Mouse (Mus musculus) stomach, postnatal 0 days (tissue): ENCODE data around the gene Mcoln1. TPM values are rescaled to one million over a fixed set of nuclear protein-coding genes. Genes with fewer than 3 reads are reported as not detected.
A peak's percentile ranks its signal among the peaks of the same experiment; 100 is the strongest.

Source experiments
- ATAC-seq: fragments of 200-750 bp; cut with Nextera tagmentation; 2 replicates; pipeline ENCODE4 v1.8.0; 2017; ENCODE audit not compliant: low FRiP score, low TSS enrichment
- DNase-seq: peaks from one replicate; pipeline ENCODE4 v3.0.0-alpha.2; 2016; ENCODE audit warnings: low spot score
- H3K27ac ChIP-seq: fragments of 300-500 bp; sonication (generic); replicated peaks from 2 replicates; pipeline ENCODE4 v1.5.1; 2014; ENCODE audit warnings: mild to moderate bottlenecking, control low read depth
- H3K27me3 ChIP-seq: fragments of 300-500 bp; sonication (generic); 2 replicates; pipeline ENCODE4 v1.6.1; 2014; ENCODE audit warnings: low read length; ENCODE audit not compliant: control insufficient read depth, insufficient read depth
- H3K36me3 ChIP-seq: fragments of 300-500 bp; sonication (generic); 2 replicates; pipeline ENCODE4 v1.6.1; 2014; ENCODE audit warnings: low read length, mixed read lengths; ENCODE audit not compliant: control insufficient read depth, insufficient read depth
- H3K4me1 ChIP-seq: fragments of 300-500 bp; sonication (generic); replicated peaks from 2 replicates; pipeline ENCODE4 v1.6.1; 2014; ENCODE audit warnings: antibody characterized with exemption; ENCODE audit not compliant: control insufficient read depth, insufficient read depth
- H3K4me2 ChIP-seq: fragments of 300-500 bp; sonication (generic); replicated peaks from 2 replicates; pipeline ENCODE4 v1.6.1; 2014; ENCODE audit warnings: low read depth, mild to moderate bottlenecking, control low read depth, moderate library complexity
- H3K4me3 ChIP-seq: fragments of 300-500 bp; sonication (generic); 2 replicates; pipeline ENCODE4 v1.5.1; 2014; ENCODE audit warnings: low read depth, low read length, control low read depth
- H3K9ac ChIP-seq: fragments of 300-500 bp; sonication (generic); 2 replicates; pipeline ENCODE4 v1.6.1; 2014; ENCODE audit warnings: mild to moderate bottlenecking, low read length, control low read depth, mixed read lengths
- H3K9me3 ChIP-seq: fragments of 300-500 bp; sonication (generic); 2 replicates; pipeline ENCODE4 v1.6.1; 2016; ENCODE audit warnings: low read length; ENCODE audit not compliant: control insufficient read depth
- CTCF ChIP-seq: IDR thresholded peaks from 2 replicates; pipeline ENCODE4 v1.5.1; 2016; ENCODE audit warnings: antibody characterized with exemption, low read depth, mild to moderate bottlenecking, moderate library complexity
- EP300 ChIP-seq: optimal IDR thresholded peaks from 2 replicates; pipeline ENCODE3; 2016; ENCODE audit warnings: antibody characterized with exemption
- WGBS: fragments of 180-500 bp; shearing (Covaris S2); extraction: QIAGEN DNeasy Blood & Tissue Kit; methylation state at CpG from one replicate; pipeline ENCODE4 v1.1.7; 2014; 5-methylcytosine and 5-hydroxymethylcytosine counted together
- polyA plus RNA-seq: library from polyadenylated mRNA; unstranded; fragments of >200 nt; fragmentation: Nextera tagmentation; extraction: Ambion mirVana; gene quantifications from 2 replicates; pipeline ENCODE4 v1.2.1, GENCODE M21; 2015

Mcoln1 gene
- polyA plus RNA-seq, 1 experiment from 2014 or later: 24.7 TPM

DNA sequence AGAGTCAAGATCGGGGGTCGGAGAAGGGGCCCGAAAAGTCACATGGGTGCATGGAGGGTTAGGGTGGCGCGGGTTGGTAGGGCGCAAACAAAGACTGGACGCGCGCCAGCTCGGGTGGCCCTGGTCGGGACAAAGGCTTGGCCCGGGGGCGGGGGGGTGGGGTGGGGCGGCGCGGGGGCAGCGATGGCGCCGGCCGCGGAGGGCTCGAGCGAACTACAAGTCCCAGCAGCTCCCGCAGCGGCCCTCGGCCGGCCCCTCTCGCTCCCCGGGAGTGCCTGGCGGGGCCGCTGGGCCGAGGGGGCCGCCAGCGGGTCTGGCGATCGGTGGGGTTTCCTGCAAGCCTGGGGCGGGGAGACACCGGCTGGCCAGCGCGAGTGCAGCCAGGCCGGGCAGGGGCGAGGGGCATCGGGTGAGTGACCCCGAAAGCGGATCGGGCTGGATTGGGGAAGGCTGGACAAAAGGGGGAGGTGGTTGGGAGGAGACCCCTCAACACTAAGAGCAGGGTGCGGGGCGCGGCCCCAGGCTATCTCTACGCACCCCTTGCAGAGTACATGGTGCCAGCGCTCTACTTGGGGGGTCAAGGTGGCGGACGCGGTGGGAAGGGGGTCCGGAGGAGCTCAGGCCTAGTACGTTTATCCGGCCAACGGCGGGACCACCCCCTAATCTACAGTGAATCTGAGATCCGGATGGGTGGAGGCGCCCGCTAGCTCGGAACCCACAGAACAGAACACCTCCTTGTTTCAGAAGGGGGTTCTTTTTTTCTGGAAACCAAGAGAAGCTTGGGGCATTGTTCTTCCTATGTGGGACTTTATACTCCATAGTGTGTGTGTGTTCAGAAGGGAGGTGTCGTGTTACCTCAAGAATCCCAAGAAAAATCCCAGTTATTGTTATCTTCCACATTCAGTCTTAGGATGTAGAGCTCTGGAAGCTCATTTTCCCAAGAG, 7.1 kb upstream of the Mcoln1 start, which contains the start of gene Zfp358:
TSS of gene Zfp358 (plus strand) at position 238 of the 944 bp plus-strand sequence.
- Histone ChIP-seq H3K9me3 (no peaks in the 10 kb centered on the region), H3K4me2 (peak within 1 kb of the TSS; percentile 68), H3K9ac (peak within 1 kb of the TSS; percentile 97), H3K27ac (peak within 1 kb of the TSS; percentile 85), H3K36me3 (peaks cover 15% of the 10 kb centered on the region), H3K4me1 (no peaks in the 10 kb centered on the region), H3K4me3 (peak within 1 kb of the TSS; percentile 91), H3K27me3 (no peaks in the 10 kb centered on the region)
- ATAC-seq (peak; percentile 91), DNase-seq (peak; percentile 83)
- under 1% methylated on average over 47 of the region's 64 CpGs for WGBS
- TF ChIP-seq CTCF: no peak
- no peak for TF ChIP-seq EP300

DNA sequence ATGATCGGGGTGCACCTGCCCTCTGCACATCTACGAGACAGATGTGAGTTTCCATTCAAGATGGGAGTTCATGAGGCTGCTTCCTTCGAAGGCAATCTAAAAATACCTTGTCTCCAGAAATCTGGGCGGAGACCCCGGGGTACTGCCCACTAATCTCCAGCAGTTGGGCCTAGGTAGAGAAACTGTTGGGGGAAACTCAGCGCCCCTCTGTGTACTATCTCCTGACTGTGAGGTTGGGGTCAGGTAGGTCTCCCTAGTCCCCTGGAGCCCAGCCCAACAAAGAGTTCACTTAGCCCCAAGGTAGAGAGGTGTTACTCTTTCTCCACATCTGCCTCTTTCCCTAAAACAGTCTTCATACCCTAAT, 6.4 kb upstream of the Mcoln1 start:
- peaks cover 15% of the 10 kb centered on the region for H3K36me3 ChIP-seq
- H3K27ac ChIP-seq: peak overlapping the region; percentile 85
- no peaks in the 10 kb centered on the region for H3K27me3 ChIP-seq
- H3K4me3 ChIP-seq: peak overlapping the region; percentile 91
- no peak for DNase-seq
- H3K4me2 ChIP-seq: peak overlapping the region; percentile 68
- ATAC-seq: no peak
- no peaks in the 10 kb centered on the region for H3K9me3 ChIP-seq
- no peak for TF ChIP-seq CTCF
- no peak for TF ChIP-seq EP300
- H3K9ac ChIP-seq: peak overlapping the region; percentile 97
- H3K4me1 ChIP-seq: no peaks in the 10 kb centered on the region
- 22% methylated on average over 6 of the region's 6 CpGs for WGBS

DNA sequence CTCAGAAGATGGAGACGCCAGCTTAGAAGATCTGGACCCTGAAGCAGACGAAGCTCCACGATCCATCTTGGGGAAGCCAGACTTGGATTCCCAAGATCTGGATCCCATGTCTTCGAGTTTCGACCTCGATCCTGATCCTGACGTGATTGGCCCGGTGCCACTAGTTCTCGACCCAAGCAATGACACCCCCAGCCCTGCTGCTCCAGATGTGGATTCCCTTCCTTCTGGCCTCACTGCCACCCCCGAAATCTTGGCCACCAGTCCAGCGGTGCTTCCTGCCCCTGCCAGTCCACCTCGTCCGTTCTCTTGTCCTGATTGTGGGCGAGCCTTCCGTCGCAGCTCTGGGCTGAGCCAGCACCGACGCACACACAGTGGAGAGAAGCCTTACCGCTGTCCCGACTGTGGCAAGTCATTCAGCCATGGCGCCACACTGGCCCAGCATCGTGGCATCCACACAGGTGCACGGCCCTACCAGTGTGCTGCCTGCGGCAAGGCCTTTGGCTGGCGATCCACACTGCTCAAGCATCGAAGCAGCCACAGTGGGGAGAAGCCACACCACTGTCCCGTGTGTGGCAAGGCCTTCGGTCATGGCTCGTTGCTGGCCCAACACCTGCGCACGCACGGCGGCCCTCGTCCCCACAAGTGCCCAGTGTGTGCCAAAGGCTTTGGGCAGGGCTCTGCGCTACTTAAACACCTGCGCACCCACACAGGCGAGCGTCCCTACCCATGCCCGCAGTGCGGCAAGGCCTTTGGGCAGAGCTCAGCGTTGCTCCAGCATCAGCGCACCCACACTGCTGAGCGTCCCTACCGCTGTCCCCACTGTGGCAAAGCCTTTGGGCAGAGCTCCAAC, 4.5 kb upstream of the Mcoln1 start:
- Histone ChIP-seq H3K9ac (no peak overlapping the region), H3K4me3 (no peak overlapping the region), H3K4me1 (no peaks in the 10 kb centered on the region), H3K4me2 (no peak overlapping the region), H3K9me3 (no peaks in the 10 kb centered on the region), H3K27me3 (no peaks in the 10 kb centered on the region), H3K27ac (no peak overlapping the region), H3K36me3 (peaks cover 15% of the 10 kb centered on the region)
- DNase-seq: no peak
- ATAC-seq: no peak
- WGBS: 95% methylated on average over 44 of the region's 44 CpGs
- no peak for TF ChIP-seq EP300
- no peak for TF ChIP-seq CTCF

DNA sequence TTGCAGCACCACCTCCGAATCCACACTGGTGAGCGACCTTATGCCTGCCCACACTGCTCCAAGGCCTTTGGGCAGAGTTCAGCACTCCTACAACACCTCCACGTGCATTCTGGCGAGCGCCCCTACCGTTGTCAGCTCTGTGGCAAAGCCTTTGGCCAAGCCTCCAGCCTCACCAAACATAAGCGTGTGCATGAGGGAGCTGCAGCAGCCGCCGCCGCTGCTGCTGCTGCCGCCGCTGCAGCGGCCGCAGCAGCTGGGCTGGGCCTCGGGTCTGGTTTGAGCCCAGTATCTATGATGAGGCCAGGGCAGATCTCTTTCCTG, 3.9 kb upstream of the Mcoln1 start:
- no peak for ATAC-seq
- H3K4me1 ChIP-seq: 0 out of 2 replicates have a peak, but pooled peaks cover 5% of the 10 kb centered on the region
- H3K27ac ChIP-seq: no peak overlapping the region
- H3K4me2 ChIP-seq: no peak overlapping the region
- peaks cover 15% of the 10 kb centered on the region for H3K36me3 ChIP-seq
- no peak overlapping the region for H3K4me3 ChIP-seq
- H3K27me3 ChIP-seq: no peaks in the 10 kb centered on the region
- H3K9ac ChIP-seq: no peak overlapping the region
- DNase-seq: no peak
- 88% methylated on average over 14 of the region's 15 CpGs for WGBS
- TF ChIP-seq CTCF (no peak), EP300 (no peak)
- no peaks in the 10 kb centered on the region for H3K9me3 ChIP-seq

DNA sequence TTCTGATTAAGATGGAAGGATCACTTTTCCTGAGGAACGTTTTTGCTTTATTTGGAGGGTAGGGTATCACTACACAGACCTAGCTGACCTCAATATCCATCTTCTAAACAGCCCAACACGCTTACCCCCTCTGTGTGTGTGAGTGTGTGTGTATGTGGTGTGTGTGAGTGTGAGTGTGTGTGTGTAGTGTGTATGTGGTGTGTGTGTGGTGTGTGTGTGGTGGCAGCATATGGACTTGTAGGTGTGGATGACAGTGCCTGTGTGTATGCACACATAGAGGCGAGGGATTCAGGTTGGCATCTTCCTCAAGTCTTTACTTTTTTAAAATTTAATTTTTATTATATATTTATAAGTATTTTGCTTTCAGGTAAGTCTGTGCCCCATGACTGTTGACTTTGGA, 1.7 kb upstream of the Mcoln1 start:
- Histone ChIP-seq H3K27ac (no peak overlapping the region), H3K9me3 (no peaks in the 10 kb centered on the region), H3K36me3 (peaks cover 15% of the 10 kb centered on the region), H3K27me3 (no peaks in the 10 kb centered on the region), H3K9ac (no peak overlapping the region), H3K4me2 (no peak overlapping the region), H3K4me3 (no peak overlapping the region), H3K4me1 (0 out of 2 replicates have a peak, but pooled peaks cover 6% of the 10 kb centered on the region)
- TF ChIP-seq EP300 (no peak), CTCF (no peak)
- no peak for ATAC-seq
- WGBS: 76% methylated on average over 3 of the region's 3 CpGs
- no peak for DNase-seq
